ENCODE assay signal across 11 mouse cellular contexts in genomic region chr9:90241618-90242017, GRCm38 (mm10). TPM values are rescaled to one million over a fixed set of nuclear protein-coding genes. Genes with fewer than 3 reads are reported as not detected.
DNase-seq lines count a peak whose midpoint lies in the region; ATAC-seq and TF ChIP-seq lines count a peak whose summit lies in the region.
"Had no signal": no experiment of that assay in that cellular context is flagged by ENCODE, and none has a peak within 500 bp of the region (broad histone marks: within the 10 kb centered on the region; RNA-seq: fewer than 3 reads in every experiment).

No protein-coding gene starts in this region.

- no peaks in the 10 kb centered on the region for H3K9me3 ChIP-seq in lung, embryonic 14.5 days (ENCODE audit: low read depth, low read length)
- H3K9me3 ChIP-seq in hindbrain, embryonic 12.5 days (replicated peaks), result no peaks in the 10 kb centered on the region
- H3K9me3 ChIP-seq in forebrain, embryonic 15.5 days, result no peaks in the 10 kb centered on the region
- H3K9me3 ChIP-seq: kidney, embryonic 15.5 days; lung, embryonic 15.5 days had no signal

- no peak for ATAC-seq in lung, embryonic 14.5 days (ENCODE audit: insufficient read depth)
- ATAC-seq in hindbrain, embryonic 12.5 days (ENCODE audit: low FRiP score), result no peak
- no peak for ATAC-seq in forebrain, embryonic 15.5 days (replicated peaks)

- TF ChIP-seq POLR2A in brain, embryonic 14.5 days (IDR thresholded peaks at IDR 0.05; ENCODE audit: borderline replicate concordance, extremely low read depth, insufficient read depth, insufficient read length, poor library complexity, severe bottlenecking), result no peak

- H3K4me2 ChIP-seq in lung, embryonic 14.5 days, result no peak overlapping the region
- H3K4me2 ChIP-seq in hindbrain, embryonic 12.5 days (replicated peaks), result no peak overlapping the region
- H3K4me2 ChIP-seq in forebrain, embryonic 15.5 days (replicated peaks), result no peak overlapping the region
- H3K4me2 ChIP-seq: kidney, embryonic 15.5 days; lung, embryonic 15.5 days had no signal

- WGBS in lung, embryonic 14.5 days, result 66% methylated on average over 7 of the region's 7 CpGs
- 73% methylated on average over 7 of the region's 7 CpGs for WGBS in hindbrain, embryonic 12.5 days
- 76% methylated on average over 7 of the region's 7 CpGs for WGBS in forebrain, embryonic 15.5 days

- peaks cover 35% of the 10 kb centered on the region for H3K36me3 ChIP-seq in lung, embryonic 14.5 days (ENCODE audit: insufficient read depth)
- H3K36me3 ChIP-seq in hindbrain, embryonic 12.5 days, result no peaks in the 10 kb centered on the region
- no peaks in the 10 kb centered on the region for H3K36me3 ChIP-seq in forebrain, embryonic 15.5 days

- peak; percentile 51 for TF ChIP-seq CTCF in lung, embryonic 14.5 days (IDR thresholded peaks at IDR 0.05; ENCODE audit: low read depth)
- TF ChIP-seq CTCF in brain, embryonic 14.5 days (IDR thresholded peaks at IDR 0.05; ENCODE audit: borderline replicate concordance, extremely low read depth, insufficient read depth, insufficient read length), result peak; percentile 46; the same call in 1 of the 2 replicates

- H3K4me1 ChIP-seq in lung, embryonic 14.5 days (ENCODE audit: insufficient read depth), result 0 out of 2 replicates have a peak, but pooled peaks cover 3% of the 10 kb centered on the region
- no peaks in the 10 kb centered on the region for H3K4me1 ChIP-seq in hindbrain, embryonic 12.5 days
- 0 out of 2 replicates have a peak, but pooled peaks cover 3% of the 10 kb centered on the region for H3K4me1 ChIP-seq in forebrain, embryonic 15.5 days
- H3K4me1 ChIP-seq: kidney, embryonic 15.5 days had no signal

- H3K27ac ChIP-seq in lung, embryonic 14.5 days (ENCODE audit: low read depth), result no peak overlapping the region
- H3K27ac ChIP-seq in hindbrain, embryonic 12.5 days, result no peak overlapping the region
- no peak overlapping the region for H3K27ac ChIP-seq in forebrain, embryonic 15.5 days (replicated peaks)
- H3K27ac ChIP-seq: kidney, embryonic 15.5 days had no signal

- H3K9ac ChIP-seq in lung, embryonic 14.5 days, result no peak overlapping the region
- no peak overlapping the region for H3K9ac ChIP-seq in hindbrain, embryonic 12.5 days
- H3K9ac ChIP-seq in forebrain, embryonic 15.5 days (replicated peaks), result no peak overlapping the region
- H3K9ac ChIP-seq: kidney, embryonic 15.5 days; lung, embryonic 15.5 days had no signal

- DNase-seq in embryo, embryonic 10 days (ENCODE audit: low spot score), result peak; percentile 37
- DNase-seq in embryo, embryonic 9.5 days (ENCODE audit: extremely low spot score), result no peak
- peak; percentile 24 for DNase-seq in lung, embryonic 14.5 days
- no peak for DNase-seq in lung, postnatal 10 days
- DNase-seq in brain, embryonic 14.5 days (ENCODE audit: low read depth), result peak; percentile 12
- peak; percentile 78 to 87 for DNase-seq in spleen, postnatal 10 days (ENCODE audit: low spot score in 2 of 2)
- DNase-seq: gastrocnemius, postnatal 10 days had no signal

- no peak overlapping the region for H3K4me3 ChIP-seq in lung, embryonic 14.5 days (ENCODE audit: low read depth, low read length)
- no peak overlapping the region for H3K4me3 ChIP-seq in hindbrain, embryonic 12.5 days
- H3K4me3 ChIP-seq in forebrain, embryonic 15.5 days, result no peak overlapping the region
- H3K4me3 ChIP-seq: kidney, embryonic 15.5 days; lung, embryonic 15.5 days had no signal

- no peaks in the 10 kb centered on the region for H3K27me3 ChIP-seq in lung, embryonic 14.5 days (ENCODE audit: insufficient read depth, low read length)
- no peaks in the 10 kb centered on the region for H3K27me3 ChIP-seq in hindbrain, embryonic 12.5 days
- no peaks in the 10 kb centered on the region for H3K27me3 ChIP-seq in forebrain, embryonic 15.5 days
- H3K27me3 ChIP-seq: kidney, embryonic 15.5 days; lung, embryonic 15.5 days had no signal

RNA-seq across cellular contexts. Expression of gene Tbc1d2b, which starts 29.0 kb away (rescaled TPM):
- polyA plus RNA-seq in lung, embryonic 14.5 days (2014; fragmentation: Nextera tagmentation; extraction: Ambion mirVana), result 29.9 and 30.7 TPM in 2 replicates
- 12.2 and 14.2 TPM in 2 replicates for polyA plus RNA-seq in brain, embryonic 14.5 days (2012; rRNA removed)
- 13.2 and 14.6 TPM in 2 replicates for polyA plus RNA-seq in hindbrain, embryonic 12.5 days (2016; fragmentation: Nextera tagmentation; extraction: Ambion mirVana)
- polyA plus RNA-seq in forebrain, embryonic 15.5 days (2015; fragmentation: Nextera tagmentation; extraction: Ambion mirVana), result 6.0 and 6.1 TPM in 2 replicates

Comparison
In these comparisons a context has a peak if more than half of its experiments do, and no peak if none do; other contexts are left out.
1. DNase-seq: peak in embryo, embryonic 10 days (single experiment), lung, embryonic 14.5 days (single experiment), brain, embryonic 14.5 days (single experiment) and spleen, postnatal 10 days (2 of 2); none in embryo, embryonic 9.5 days (single experiment) and lung, postnatal 10 days (single experiment).